Mouse (Mus musculus): ENCODE data around the gene Grhpr.

DNA sequence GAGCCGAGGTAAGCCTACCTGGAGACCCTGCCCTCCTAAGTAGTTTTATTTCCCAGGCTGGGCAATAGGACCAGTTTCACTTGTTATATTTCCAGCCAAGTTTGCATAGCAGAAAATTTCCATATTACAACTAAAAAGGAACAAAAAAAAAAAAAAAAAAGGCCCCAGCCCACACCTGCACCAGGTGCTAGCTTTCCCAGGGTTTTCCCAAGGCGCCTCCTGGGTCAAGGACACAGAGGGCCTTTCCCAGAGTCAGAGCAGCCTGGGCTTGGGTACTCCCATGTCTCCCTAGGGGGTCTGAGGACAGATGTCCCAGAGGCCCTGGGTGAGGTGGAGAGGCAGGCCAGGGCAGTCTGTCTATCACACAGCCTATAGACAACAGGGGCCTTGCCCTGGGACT is 16.0 kb upstream of the Grhpr start:
- TF ChIP-seq POLR2A (IDR thresholded peaks at IDR 0.05; ENCODE audit: low read depth, low read length) (no peak), CTCF (IDR thresholded peaks at IDR 0.05; ENCODE audit: extremely low read depth, insufficient read depth, insufficient read length, insufficient replicate concordance) (no peak)

Measured in spleen, adult 2 months (tissue).